Mouse (Mus musculus) lung, embryonic 14.5 days (tissue): ENCODE measurements at regions not wholly inside any gene's neighbourhood (a gene's known extent, or its start where the extent isn't known, plus 50 kb on each side); places are given as distances from the start of the nearest gene placed in this dataset.
A peak's percentile ranks its signal among the peaks of the same experiment; 100 is the strongest.

Experiments used
- ATAC-seq: fragments of 200-750 bp; cut with Nextera tagmentation; 2 replicates; pipeline ENCODE4 v1.8.0; 2017; ENCODE audit warnings: mild to moderate bottlenecking, moderate TSS enrichment, moderate library complexity; ENCODE audit not compliant: insufficient read depth
- DNase-seq: peaks from one replicate; pipeline ENCODE4 v3.0.0-alpha.2; 2015
- H3K27ac ChIP-seq: fragments of 300-500 bp; sonication (generic); 2 replicates; pipeline ENCODE4 v1.5.1; 2014; ENCODE audit warnings: low read depth, mild to moderate bottlenecking, moderate library complexity
- H3K27me3 ChIP-seq: fragments of 300-500 bp; sonication (generic); 2 replicates; pipeline ENCODE4 v1.6.1; 2014; ENCODE audit warnings: low read length, control low read depth; ENCODE audit not compliant: insufficient read depth
- H3K36me3 ChIP-seq: fragments of 300-500 bp; sonication (generic); 2 replicates; pipeline ENCODE4 v1.6.1; 2014; ENCODE audit warnings: control low read depth; ENCODE audit not compliant: insufficient read depth
- H3K4me1 ChIP-seq: fragments of 300-500 bp; sonication (generic); 2 replicates; pipeline ENCODE4 v1.6.1; 2014; ENCODE audit warnings: antibody characterized with exemption, control low read depth; ENCODE audit not compliant: insufficient read depth
- H3K4me2 ChIP-seq: fragments of 300-500 bp; sonication (generic); 2 replicates; pipeline ENCODE4 v1.6.1; 2014; ENCODE audit warnings: mild to moderate bottlenecking
- H3K4me3 ChIP-seq: fragments of 300-500 bp; sonication (generic); 2 replicates; pipeline ENCODE4 v1.5.1; 2014; ENCODE audit warnings: low read depth, low read length
- H3K9ac ChIP-seq: fragments of 300-500 bp; sonication (generic); 2 replicates; pipeline ENCODE4 v1.6.1; 2014
- H3K9me3 ChIP-seq: fragments of 300-500 bp; sonication (generic); 2 replicates; pipeline ENCODE4 v1.6.1; 2016; ENCODE audit warnings: low read depth, low read length, control low read depth
- CTCF ChIP-seq: IDR thresholded peaks from 2 replicates; pipeline ENCODE4 v1.5.1; 2016; ENCODE audit warnings: antibody characterized with exemption, low read depth
- WGBS: fragments of 180-500 bp; shearing (Covaris S2); extraction: QIAGEN DNeasy Blood & Tissue Kit; methylation state at CpG from one replicate; pipeline ENCODE4 v1.1.7; 2014; 5-methylcytosine and 5-hydroxymethylcytosine counted together

DNA sequence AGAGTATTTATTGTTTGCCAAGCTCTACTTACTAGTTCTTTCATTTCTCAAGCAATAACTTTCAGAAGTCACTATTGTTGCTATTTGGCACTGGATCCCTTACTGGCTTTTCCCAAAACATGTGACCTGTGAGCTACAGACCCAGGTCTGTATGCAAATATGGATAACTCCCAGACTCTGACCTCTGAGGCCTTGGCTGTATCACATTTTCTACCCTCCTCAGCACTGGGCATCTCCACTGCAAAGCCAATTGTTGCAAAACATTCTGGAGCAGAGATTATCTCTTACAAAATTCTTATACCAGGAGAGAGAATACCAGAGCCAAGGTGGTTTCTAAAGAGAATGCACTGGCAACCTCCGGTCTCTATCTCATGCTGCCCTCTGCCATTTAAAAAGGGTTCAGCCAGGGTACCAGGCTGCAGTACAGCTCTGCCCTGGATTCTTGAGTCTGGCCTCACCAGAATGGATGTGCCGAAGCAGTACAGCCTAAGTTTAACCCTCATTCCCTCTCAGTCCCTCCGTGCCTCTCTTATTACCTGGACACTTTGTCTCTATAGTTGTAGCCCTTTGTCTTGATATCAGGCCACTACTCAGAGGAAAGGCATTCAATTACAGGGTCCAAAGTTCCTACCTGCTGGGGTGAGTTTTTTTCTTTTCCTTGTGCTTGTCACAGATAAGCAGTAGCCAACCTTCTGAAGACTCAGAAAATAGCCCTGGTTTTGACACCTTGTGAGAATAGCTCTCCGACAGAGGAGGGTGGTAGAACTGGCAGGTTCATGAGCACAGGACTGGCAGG, 101.2 kb upstream of the Vwc2 start:
- Histone ChIP-seq H3K4me2 (no peak overlapping the region), H3K4me3 (no peak overlapping the region), H3K4me1 (no peaks in the 10 kb centered on the region), H3K9ac (no peak overlapping the region), H3K36me3 (no peaks in the 10 kb centered on the region), H3K27ac (no peak overlapping the region), H3K27me3 (no peaks in the 10 kb centered on the region), H3K9me3 (no peaks in the 10 kb centered on the region)
- 86% methylated on average over 4 of the region's 4 CpGs for WGBS
- no peak for DNase-seq
- no peak for TF ChIP-seq CTCF
- no peak for ATAC-seq

DNA sequence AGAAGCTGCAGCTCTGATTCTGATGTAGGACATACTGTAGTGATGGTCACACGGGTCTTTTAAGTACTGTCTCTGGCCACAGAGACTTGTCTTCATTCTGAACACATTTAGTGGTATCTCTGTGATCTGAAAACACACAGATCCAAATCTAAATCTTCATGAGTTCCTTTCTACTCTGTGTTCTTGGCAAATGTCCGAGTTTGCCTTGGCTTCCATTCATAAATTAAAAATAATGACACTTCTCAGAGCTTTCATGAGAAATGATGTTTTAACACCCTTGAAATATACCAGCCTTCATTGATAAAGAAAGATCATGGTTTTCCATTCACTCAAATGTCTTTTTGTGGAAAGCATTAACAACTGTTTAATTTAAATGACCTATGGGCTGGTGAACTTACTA, 100.4 kb upstream of the Vwc2 start:
- no peak overlapping the region for H3K4me3 ChIP-seq
- no peak overlapping the region for H3K27ac ChIP-seq
- no peak for ATAC-seq
- no peak overlapping the region for H3K4me2 ChIP-seq
- no peaks in the 10 kb centered on the region for H3K4me1 ChIP-seq
- DNase-seq: no peak
- H3K36me3 ChIP-seq: no peaks in the 10 kb centered on the region
- TF ChIP-seq CTCF: no peak
- 57% methylated on average over 2 of the region's 2 CpGs for WGBS
- no peaks in the 10 kb centered on the region for H3K9me3 ChIP-seq
- no peak overlapping the region for H3K9ac ChIP-seq
- H3K27me3 ChIP-seq: no peaks in the 10 kb centered on the region

- DNase-seq (no peak), ATAC-seq (no peak)
- WGBS: 69% methylated on average over 1 of the region's 1 CpGs
- Histone ChIP-seq H3K4me2 (no peak overlapping the region), H3K36me3 (no peaks in the 10 kb centered on the region), H3K27me3 (no peaks in the 10 kb centered on the region), H3K9ac (no peak overlapping the region), H3K9me3 (no peaks in the 10 kb centered on the region), H3K27ac (no peak overlapping the region), H3K4me1 (no peaks in the 10 kb centered on the region), H3K4me3 (no peak overlapping the region)
- TF ChIP-seq CTCF: no peak
These were observed 99.9 kb upstream of the Vwc2 start for GRCm38 (mm10) chr11:11014088-11014487.

DNA sequence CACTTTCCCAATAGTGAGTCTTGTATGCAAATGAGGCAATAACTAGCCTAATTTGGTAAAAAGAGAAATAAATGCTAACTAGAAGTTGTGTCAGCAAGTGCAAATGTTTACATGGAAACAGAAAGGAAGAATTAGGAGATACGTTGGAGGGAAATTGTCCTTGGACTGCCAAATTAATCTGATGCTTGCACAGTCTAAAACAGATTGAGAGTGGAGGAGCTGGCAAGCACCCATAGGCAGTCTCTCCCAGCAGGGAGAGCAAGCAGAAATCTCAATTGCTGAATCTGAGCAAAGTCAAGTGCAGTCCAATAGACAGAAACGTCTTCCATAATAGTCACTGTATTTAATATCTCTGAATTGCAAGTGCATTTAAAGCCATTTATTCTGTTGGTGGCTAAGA, 99.5 kb upstream of the Vwc2 start:
- TF ChIP-seq CTCF: no peak
- 60% methylated on average over 2 of the region's 2 CpGs for WGBS

DNA sequence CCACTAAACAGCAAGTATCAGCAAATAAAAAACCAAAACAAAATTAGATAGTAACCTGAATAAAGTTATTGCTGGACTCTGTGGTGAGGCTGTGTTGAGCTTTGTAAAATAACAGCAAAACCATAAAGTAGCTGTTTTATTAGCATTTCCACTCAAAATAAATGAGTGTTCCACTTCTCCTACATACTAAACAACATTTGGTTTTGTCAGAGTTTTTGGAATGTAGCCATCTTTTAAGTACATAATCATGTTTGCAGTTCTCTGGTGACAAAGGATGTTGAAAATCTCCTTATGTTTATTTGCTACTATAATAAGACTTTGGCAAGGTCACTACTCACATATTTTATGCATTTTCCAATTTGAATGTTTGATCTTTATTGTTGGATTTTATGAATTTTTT, 85.2 kb upstream of the Vwc2 start:
- H3K9me3 ChIP-seq: no peaks in the 10 kb centered on the region
- H3K27me3 ChIP-seq: no peaks in the 10 kb centered on the region
- no peaks in the 10 kb centered on the region for H3K36me3 ChIP-seq
- ATAC-seq (no peak), DNase-seq (peak; percentile 64)
- no peak overlapping the region for H3K4me3 ChIP-seq
- no peak overlapping the region for H3K4me2 ChIP-seq
- no peaks in the 10 kb centered on the region for H3K4me1 ChIP-seq
- no peak for TF ChIP-seq CTCF
- no peak overlapping the region for H3K9ac ChIP-seq
- no peak overlapping the region for H3K27ac ChIP-seq

More for the DNA sequence above, 99.5 kb upstream of the Vwc2 start:
- Histone ChIP-seq H3K4me3 (no peak overlapping the region), H3K27me3 (no peaks in the 10 kb centered on the region), H3K9ac (no peak overlapping the region), H3K27ac (no peak overlapping the region), H3K36me3 (no peaks in the 10 kb centered on the region), H3K4me2 (no peak overlapping the region), H3K4me1 (no peaks in the 10 kb centered on the region), H3K9me3 (no peaks in the 10 kb centered on the region)
- ATAC-seq: no peak
- no peak for DNase-seq
